Mouse (Mus musculus): ENCODE measurements around the gene Galntl6. TPM values are rescaled to one million over a fixed set of nuclear protein-coding genes. Genes with fewer than 3 reads are reported as not detected.

Gene Galntl6
- polyA plus RNA-seq (2015; fragmentation: Nextera tagmentation; extraction: Ambion mirVana): 0.35 and 0.65 TPM in 2 replicates

DNA sequence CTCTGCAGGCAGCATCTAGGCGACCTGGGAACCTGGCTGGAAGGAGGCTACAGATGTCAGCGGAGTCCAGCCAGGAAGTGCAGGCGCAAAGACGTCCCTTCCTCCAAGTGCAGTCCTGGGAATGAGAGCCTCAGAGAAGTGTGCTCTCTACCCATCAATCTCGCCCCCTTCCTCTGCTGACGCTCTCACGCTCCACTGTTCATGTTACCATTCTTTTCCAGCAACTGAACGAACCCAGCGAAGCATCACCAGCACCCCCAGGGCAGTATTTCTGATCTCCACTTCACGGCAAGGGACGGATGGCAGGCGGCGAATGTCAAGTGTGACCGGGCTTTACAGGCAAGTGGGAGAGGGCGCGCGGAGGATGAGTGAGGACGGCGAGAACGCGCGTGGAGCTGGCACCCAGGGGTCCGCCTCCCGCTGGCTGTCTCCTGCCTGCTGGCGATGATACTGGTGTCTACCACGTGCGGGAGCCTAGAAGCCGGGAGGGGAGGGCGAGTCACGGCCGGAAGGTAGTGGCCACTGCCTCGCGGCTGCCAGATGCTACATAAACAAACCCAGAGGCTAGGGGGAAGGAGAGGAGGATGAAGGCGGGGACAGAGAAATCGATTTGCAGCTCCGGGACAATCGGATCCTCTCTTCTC is at the start of gene Galntl6:
TSS of gene Galntl6 (minus strand) at position 445 of the 644 bp plus-strand sequence.
- under 1% methylated on average over 37 of the region's 37 CpGs for WGBS
- H3K27ac ChIP-seq: no peak within 1 kb of the TSS
- H3K9me3 ChIP-seq: no peaks in the 10 kb centered on the region
- H3K36me3 ChIP-seq: no peaks in the 10 kb centered on the region
- peaks cover 26% of the 10 kb centered on the region for H3K27me3 ChIP-seq
- H3K9ac ChIP-seq: peak within 1 kb of the TSS; percentile 5; the same call in 1 of the 2 replicates
- peak within 1 kb of the TSS; percentile 94 for H3K4me2 ChIP-seq
- peaks cover 16% of the 10 kb centered on the region for H3K4me1 ChIP-seq
- H3K4me3 ChIP-seq: peak within 1 kb of the TSS; percentile 51
- ATAC-seq (ENCODE audit: insufficient number of reproducible peaks, low FRiP score, low TSS enrichment, low read depth): no peak

DNA sequence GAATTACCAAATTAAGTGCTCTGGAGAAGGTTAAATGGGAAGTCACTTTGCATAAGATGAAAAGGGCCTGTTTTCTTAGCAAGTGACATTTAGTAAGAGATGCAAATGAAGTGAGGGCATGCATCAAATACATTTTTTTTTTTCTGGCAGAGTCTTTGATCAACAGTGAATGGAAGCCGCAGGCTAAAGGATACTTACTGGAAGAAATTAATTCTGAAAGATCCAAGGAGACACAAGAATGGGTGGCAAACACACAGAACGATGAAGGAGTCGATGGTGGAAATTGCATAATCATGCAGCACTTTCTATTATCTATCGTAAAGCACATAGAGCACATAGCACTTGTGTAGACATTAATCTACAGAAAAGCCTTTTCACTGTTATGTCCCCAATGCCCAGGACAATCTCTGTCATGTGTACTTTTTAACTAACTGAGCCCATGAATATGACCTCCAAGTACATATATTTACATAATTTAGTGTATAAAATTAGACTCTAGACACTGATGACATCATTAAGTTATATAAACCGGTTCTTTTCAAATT is 44.8 kb upstream of the Galntl6 start:
- H3K27me3 ChIP-seq: no peaks in the 10 kb centered on the region
- no peaks in the 10 kb centered on the region for H3K36me3 ChIP-seq
- no peaks in the 10 kb centered on the region for H3K4me1 ChIP-seq
- no peak overlapping the region for H3K4me3 ChIP-seq
- H3K9ac ChIP-seq: no peak overlapping the region
- no peak overlapping the region for H3K27ac ChIP-seq
- no peak overlapping the region for H3K4me2 ChIP-seq
- ATAC-seq (ENCODE audit: insufficient number of reproducible peaks, low FRiP score, low TSS enrichment, low read depth): no peak
- no peaks in the 10 kb centered on the region for H3K9me3 ChIP-seq
- 82% methylated on average over 5 of the region's 5 CpGs for WGBS

DNA sequence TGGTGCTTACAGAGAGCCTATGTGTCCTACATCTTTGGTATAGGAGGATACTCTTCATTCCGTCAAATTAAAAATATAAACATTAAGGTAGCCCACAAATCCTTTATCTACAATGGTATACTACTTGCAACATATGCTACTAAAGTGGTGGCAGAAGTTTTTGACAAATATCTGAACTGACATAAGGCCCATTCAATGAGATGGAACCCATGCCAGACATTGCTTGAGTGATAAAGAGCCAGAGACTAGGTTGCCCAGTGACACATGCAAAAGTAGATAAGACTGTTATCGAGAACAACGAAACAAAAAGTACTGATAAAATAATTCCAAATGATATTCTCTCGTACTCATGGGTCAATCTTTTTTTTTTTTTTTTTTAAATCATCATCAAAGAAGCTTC is 31.3 kb upstream of the Galntl6 start:
- Histone ChIP-seq H3K27me3 (no peaks in the 10 kb centered on the region), H3K4me2 (no peak overlapping the region), H3K9me3 (no peaks in the 10 kb centered on the region), H3K4me3 (no peak overlapping the region), H3K27ac (no peak overlapping the region), H3K36me3 (no peaks in the 10 kb centered on the region), H3K9ac (no peak overlapping the region), H3K4me1 (no peaks in the 10 kb centered on the region)
- 90% methylated on average over 4 of the region's 4 CpGs for WGBS
- ATAC-seq (ENCODE audit: insufficient number of reproducible peaks, low FRiP score, low TSS enrichment, low read depth): no peak

DNA sequence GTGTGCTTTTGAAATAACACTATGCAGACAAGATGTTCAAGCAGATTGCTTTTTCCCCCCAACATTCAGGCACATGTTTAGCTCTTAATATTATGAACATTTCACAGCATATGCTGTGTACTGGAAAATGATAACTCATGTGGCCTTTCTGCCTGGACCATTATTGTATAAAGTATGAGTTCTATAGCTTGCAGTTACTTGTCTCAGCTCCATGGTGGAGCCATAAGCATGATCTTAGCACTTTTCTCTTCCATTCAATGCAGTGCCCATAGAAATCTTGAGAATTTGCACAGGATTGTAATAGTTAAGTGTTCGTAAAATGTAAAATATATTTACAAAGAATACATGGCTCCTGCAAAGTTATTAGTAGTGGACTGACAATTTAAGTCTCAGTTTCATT is 18.6 kb upstream of the Galntl6 start:
- Histone ChIP-seq H3K9ac (no peak overlapping the region), H3K4me3 (no peak overlapping the region), H3K36me3 (no peaks in the 10 kb centered on the region), H3K27me3 (no peaks in the 10 kb centered on the region), H3K27ac (no peak overlapping the region), H3K4me1 (no peaks in the 10 kb centered on the region), H3K9me3 (no peaks in the 10 kb centered on the region), H3K4me2 (no peak overlapping the region)
- 80% methylated on average over 1 of the region's 1 CpGs for WGBS
- no peak for ATAC-seq (ENCODE audit: insufficient number of reproducible peaks, low FRiP score, low TSS enrichment, low read depth)

DNA sequence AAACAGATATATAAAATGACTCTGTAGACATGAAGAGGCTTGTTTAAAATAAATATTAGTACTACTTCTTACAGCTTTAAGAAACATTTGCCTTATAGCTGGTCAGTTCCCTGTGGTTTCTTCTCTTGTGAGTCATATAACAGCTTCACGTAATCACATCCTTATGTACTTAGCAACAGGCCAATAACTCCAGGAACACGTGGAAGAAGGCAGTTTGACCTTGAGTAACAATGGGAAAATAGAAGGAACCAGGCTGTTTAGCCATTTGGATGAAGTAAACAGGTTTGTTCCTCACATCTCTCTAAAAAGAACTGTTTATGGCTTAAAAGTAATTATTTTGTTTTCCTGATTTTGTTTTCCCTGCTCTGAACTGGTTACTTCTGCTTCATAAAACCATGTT is 2.7 kb upstream of the Galntl6 start:
- peaks cover 26% of the 10 kb centered on the region for H3K27me3 ChIP-seq
- no peak overlapping the region for H3K9ac ChIP-seq
- H3K36me3 ChIP-seq: no peaks in the 10 kb centered on the region
- no peak overlapping the region for H3K27ac ChIP-seq
- peaks cover 16% of the 10 kb centered on the region for H3K4me1 ChIP-seq
- no peaks in the 10 kb centered on the region for H3K9me3 ChIP-seq
- ATAC-seq (ENCODE audit: insufficient number of reproducible peaks, low FRiP score, low TSS enrichment, low read depth): no peak
- WGBS: 34% methylated on average over 2 of the region's 2 CpGs
- no peak overlapping the region for H3K4me2 ChIP-seq
- H3K4me3 ChIP-seq: no peak overlapping the region

DNA sequence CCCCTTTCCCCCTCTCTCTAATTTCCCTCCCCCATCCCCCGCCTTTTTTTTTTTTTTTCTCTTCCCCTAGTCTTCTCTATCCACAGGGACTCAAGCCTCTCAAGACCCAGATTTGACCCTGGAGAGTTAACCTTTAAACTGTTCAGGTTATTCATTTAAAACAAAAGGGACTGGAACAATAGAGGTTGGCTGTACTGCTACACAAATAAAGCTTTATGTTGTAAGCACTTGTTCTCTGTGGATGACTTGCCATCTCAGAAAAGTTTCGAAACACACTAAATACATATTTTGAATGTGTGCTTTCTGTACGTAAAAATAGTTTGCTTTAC is 1.2 kb upstream of the Galntl6 start:
- Histone ChIP-seq H3K9me3 (no peaks in the 10 kb centered on the region), H3K27ac (no peak overlapping the region), H3K4me1 (peaks cover 16% of the 10 kb centered on the region), H3K9ac (no peak overlapping the region), H3K4me3 (no peak overlapping the region), H3K4me2 (no peak overlapping the region), H3K36me3 (no peaks in the 10 kb centered on the region), H3K27me3 (peaks cover 26% of the 10 kb centered on the region)
- WGBS: 73% methylated on average over 3 of the region's 3 CpGs
- no peak for ATAC-seq (ENCODE audit: insufficient number of reproducible peaks, low FRiP score, low TSS enrichment, low read depth)

DNA sequence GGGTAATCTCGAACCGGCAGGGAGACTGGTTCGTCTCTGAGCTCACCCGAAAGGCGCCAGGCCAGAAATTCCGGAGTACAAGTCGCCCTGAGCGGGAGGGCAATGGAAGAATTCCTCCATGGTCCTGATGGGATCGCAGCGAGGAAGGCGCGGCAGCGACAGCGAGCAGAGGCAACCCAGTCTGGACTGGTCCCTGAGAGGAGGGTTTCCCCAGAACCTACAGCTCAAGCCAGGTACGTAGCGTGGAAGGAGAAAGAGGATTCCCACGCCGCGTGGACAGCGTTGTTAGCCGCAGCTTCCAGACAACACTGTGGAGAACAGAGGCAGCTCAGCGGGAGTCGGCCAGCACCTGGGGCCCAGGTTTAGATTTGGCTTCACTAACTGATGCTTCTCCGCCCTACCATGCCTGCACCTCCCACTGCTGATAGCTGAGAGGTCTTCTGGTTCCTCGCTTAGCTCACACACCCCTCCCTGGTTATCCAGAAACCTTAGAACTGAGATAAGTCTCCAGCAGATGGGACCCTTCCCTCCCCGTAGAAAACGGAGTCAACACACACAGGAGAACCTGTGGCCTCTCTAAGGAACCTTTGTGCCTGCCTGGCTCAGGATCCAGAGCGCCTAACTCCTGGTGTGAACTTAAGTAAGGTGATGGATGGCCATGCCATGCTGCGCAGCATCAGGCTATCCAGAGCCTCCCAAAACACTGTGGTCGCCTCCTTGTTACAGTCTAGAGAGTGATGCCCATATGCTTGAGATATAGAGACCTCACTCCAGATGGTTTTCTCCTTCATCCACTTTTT is 600 bp upstream of the Galntl6 start:
- WGBS: 3% methylated on average over 30 of the region's 30 CpGs
- H3K27ac ChIP-seq: no peak overlapping the region
- H3K9ac ChIP-seq: peak overlapping the region; percentile 5; the same call in 1 of the 2 replicates
- H3K4me3 ChIP-seq: peak overlapping the region; percentile 51
- H3K4me1 ChIP-seq: peaks cover 16% of the 10 kb centered on the region
- no peaks in the 10 kb centered on the region for H3K9me3 ChIP-seq
- no peaks in the 10 kb centered on the region for H3K36me3 ChIP-seq
- no peak for ATAC-seq (ENCODE audit: insufficient number of reproducible peaks, low FRiP score, low TSS enrichment, low read depth)
- H3K4me2 ChIP-seq: peak overlapping the region; percentile 94
- peaks cover 26% of the 10 kb centered on the region for H3K27me3 ChIP-seq

DNA sequence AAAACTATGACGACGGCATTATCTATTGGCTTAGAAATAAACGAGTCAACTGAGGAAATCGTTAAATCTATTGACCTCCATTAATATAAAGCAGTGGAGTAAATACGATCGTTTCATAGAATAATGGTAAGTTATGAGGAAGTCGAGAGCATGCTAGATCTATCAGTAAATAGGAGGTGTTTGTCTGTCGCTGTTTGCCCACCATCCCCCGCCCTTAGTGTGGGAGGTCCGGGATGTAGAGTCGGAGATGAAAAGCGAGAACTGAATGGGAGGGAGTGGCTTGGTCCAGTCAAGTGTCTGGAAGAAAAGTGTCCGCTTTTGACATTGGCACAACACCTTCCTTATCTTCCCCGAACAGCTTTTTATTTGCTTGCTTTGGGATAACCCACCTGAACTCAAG is 763 bp downstream of the Galntl6 start, which contains the start of gene BC030500:
TSS of gene BC030500 (plus strand) at position 79 of the 400 bp plus-strand sequence.
- Histone ChIP-seq H3K4me2 (peak within 1 kb of the TSS; percentile 94), H3K27me3 (peaks cover 26% of the 10 kb centered on the region), H3K27ac (no peak within 1 kb of the TSS), H3K4me1 (peaks cover 16% of the 10 kb centered on the region), H3K4me3 (peak within 1 kb of the TSS; percentile 51), H3K9ac (peak within 1 kb of the TSS; percentile 5; the same call in 1 of the 2 replicates), H3K36me3 (no peaks in the 10 kb centered on the region), H3K9me3 (no peaks in the 10 kb centered on the region)
- WGBS: 6% methylated on average over 14 of the region's 14 CpGs
- ATAC-seq (ENCODE audit: insufficient number of reproducible peaks, low FRiP score, low TSS enrichment, low read depth): no peak

DNA sequence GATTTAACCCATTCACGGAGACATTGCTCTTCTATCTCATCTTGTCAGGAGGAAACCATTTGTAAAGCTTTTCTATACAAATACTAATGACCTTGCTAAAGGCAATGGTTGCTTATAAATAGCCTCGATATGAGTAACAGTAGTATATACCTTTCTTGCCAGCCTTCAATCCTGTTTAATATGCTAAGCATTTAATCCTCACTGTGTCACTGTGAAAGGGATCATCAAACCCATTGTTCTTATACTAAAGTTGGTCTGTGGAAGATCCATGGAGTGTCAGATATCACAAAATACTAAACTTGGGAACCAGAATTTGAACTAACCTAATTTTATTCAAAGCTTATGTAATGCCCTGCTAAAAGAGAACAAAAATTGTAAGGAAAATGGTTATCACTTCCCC is 8.0 kb downstream of the Galntl6 start:
- H3K36me3 ChIP-seq: no peaks in the 10 kb centered on the region
- no peak overlapping the region for H3K4me2 ChIP-seq
- no peak for ATAC-seq (ENCODE audit: insufficient number of reproducible peaks, low FRiP score, low TSS enrichment, low read depth)
- no peaks in the 10 kb centered on the region for H3K4me1 ChIP-seq
- no peaks in the 10 kb centered on the region for H3K9me3 ChIP-seq
- H3K9ac ChIP-seq: no peak overlapping the region
- 38% methylated on average over 2 of the region's 2 CpGs for WGBS
- H3K4me3 ChIP-seq: no peak overlapping the region
- H3K27me3 ChIP-seq: no peaks in the 10 kb centered on the region
- no peak overlapping the region for H3K27ac ChIP-seq

DNA sequence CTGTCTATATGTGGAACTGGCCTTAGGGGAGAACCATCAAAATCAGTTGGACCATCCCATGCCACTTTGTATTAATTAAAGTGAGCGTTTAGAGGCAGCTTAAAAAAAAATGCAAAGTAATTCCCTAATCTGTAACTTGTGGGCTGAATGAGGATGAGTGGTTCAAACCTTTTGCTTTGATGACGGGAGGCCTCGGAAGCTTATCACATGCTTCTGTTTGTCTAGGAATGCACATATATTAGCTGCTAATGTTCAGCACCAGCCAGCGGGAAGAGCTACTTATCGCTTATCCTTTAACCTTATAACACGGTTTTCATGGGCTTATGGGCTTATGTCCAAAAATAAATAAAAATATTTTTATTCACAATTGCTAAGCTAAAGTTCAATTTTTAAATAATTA is 16.5 kb downstream of the Galntl6 start:
- no peaks in the 10 kb centered on the region for H3K4me1 ChIP-seq
- 78% methylated on average over 6 of the region's 6 CpGs for WGBS
- H3K4me3 ChIP-seq: no peak overlapping the region
- H3K9ac ChIP-seq: no peak overlapping the region
- no peaks in the 10 kb centered on the region for H3K27me3 ChIP-seq
- H3K36me3 ChIP-seq: no peaks in the 10 kb centered on the region
- H3K27ac ChIP-seq: no peak overlapping the region
- H3K4me2 ChIP-seq: no peak overlapping the region
- no peaks in the 10 kb centered on the region for H3K9me3 ChIP-seq
- ATAC-seq (ENCODE audit: insufficient number of reproducible peaks, low FRiP score, low TSS enrichment, low read depth): no peak

DNA sequence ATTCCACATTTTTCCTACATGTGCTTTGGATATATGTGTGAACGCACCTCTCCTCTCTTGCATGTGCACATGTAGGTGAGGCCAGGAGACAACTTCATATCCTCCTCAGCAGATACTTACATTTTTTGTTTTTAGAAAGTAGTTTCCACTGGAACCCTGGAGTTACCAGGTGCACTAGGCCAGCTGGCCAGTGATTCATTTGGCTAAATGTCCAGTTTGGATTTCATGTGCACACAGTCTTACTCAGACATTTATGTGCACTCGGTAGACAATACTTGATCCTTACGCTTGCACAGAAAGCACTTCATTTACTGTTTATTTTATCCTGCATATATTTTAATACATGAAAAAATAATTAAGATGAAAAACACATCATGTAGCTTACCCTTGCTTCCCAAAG is 21.8 kb downstream of the Galntl6 start:
- H3K36me3 ChIP-seq: no peaks in the 10 kb centered on the region
- no peak for ATAC-seq (ENCODE audit: insufficient number of reproducible peaks, low FRiP score, low TSS enrichment, low read depth)
- no peaks in the 10 kb centered on the region for H3K9me3 ChIP-seq
- no peak overlapping the region for H3K9ac ChIP-seq
- no peaks in the 10 kb centered on the region for H3K27me3 ChIP-seq
- H3K4me1 ChIP-seq: no peaks in the 10 kb centered on the region
- H3K4me2 ChIP-seq: no peak overlapping the region
- H3K4me3 ChIP-seq: no peak overlapping the region
- 89% methylated on average over 3 of the region's 3 CpGs for WGBS
- H3K27ac ChIP-seq: no peak overlapping the region

DNA sequence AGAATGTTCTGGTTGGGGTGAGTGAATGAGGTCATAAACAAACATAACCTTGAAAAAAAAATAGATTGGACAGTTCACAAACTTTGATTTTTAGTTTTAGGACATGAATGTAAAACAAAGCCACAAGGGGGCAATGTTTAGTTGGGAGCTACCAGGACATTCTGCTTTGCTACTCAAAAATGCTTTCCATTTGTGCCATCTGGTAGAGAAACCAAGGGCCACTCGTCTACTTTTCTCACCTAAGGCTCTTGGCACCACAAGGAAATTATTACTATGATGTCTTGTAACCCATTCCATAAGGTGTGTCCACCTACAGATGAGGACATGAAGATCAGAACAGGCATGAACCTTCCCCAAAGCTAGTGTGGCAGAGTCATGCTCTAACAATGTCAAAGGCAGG is 26.0 kb downstream of the Galntl6 start:
- no peak overlapping the region for H3K4me3 ChIP-seq
- no peak overlapping the region for H3K27ac ChIP-seq
- no peaks in the 10 kb centered on the region for H3K9me3 ChIP-seq
- H3K27me3 ChIP-seq: no peaks in the 10 kb centered on the region
- H3K4me1 ChIP-seq: no peaks in the 10 kb centered on the region
- H3K4me2 ChIP-seq: no peak overlapping the region
- H3K36me3 ChIP-seq: no peaks in the 10 kb centered on the region
- ATAC-seq (ENCODE audit: insufficient number of reproducible peaks, low FRiP score, low TSS enrichment, low read depth): no peak
- 5% methylated on average over 1 of the region's 1 CpGs for WGBS
- no peak overlapping the region for H3K9ac ChIP-seq

Measured in limb, embryonic 15.5 days (tissue).